27 mouse cellular contexts compared by ENCODE assay signal in the genomic region with DNA sequence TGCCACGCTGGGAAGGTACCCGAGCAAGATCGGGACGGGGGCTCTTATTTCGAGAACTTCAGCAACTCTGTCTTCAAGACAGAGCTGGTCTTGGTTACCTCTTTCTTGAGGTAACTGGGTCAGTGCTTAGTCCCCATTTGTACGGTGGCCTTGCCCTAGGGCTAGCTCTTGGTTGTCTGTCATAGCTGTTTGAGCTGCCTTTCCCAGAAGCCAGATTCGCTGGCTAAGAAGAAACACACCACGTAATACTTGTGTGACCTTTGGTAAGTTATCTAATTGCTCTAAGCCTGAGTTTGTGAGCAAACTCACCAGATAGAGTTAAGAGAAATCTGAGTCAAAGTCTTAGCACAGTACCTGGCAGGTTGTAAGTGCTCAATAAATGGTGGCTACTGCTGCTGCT. TPM values are rescaled to one million over a fixed set of nuclear protein-coding genes. Genes with fewer than 3 reads are reported as not detected.
DNase-seq lines count a peak whose midpoint lies in the region; ATAC-seq and TF ChIP-seq lines count a peak whose summit lies in the region.
"Had no signal": no experiment of that assay in that cellular context is flagged by ENCODE, and none has a peak within 500 bp of the region (broad histone marks: within the 10 kb centered on the region; RNA-seq: fewer than 3 reads in every experiment).

No protein-coding gene starts in this region.

- peak; percentile 76 for DNase-seq in liver, adult 2 months (ENCODE audit: extremely low read depth, low read depth, low spot score)
- DNase-seq in liver = no peak
- no peak for DNase-seq in forebrain, embryonic 10.5 days (ENCODE audit: extremely low spot score, low spot score)
- no peak for DNase-seq in right cerebral cortex, adult 2 months (ENCODE audit: low spot score in 2 of 2)
- DNase-seq in cerebellum, adult 8-10 months = no peak
- DNase-seq: adrenal gland, postnatal 36 days; cerebellum, adult 18-20 months; cerebellum, postnatal 36 days; heart, postnatal 14 days; kidney, adult 18-20 months; layer of hippocampus, adult 9-11 months; lung, embryonic 14.5 days; lung, postnatal 4 days; right cerebral cortex, postnatal 25 days had no signal

- H3K27me3 ChIP-seq in erythroblast, embryonic 14.5 days (ENCODE audit: control insufficient read depth) = peaks cover 10% of the 10 kb centered on the region; the same call in 1 of the 2 replicates
- no peaks in the 10 kb centered on the region for H3K27me3 ChIP-seq in liver, adult 2 months (ENCODE audit: control insufficient read depth, insufficient read depth, low read length)
- H3K27me3 ChIP-seq in liver, embryonic 15.5 days = no peaks in the 10 kb centered on the region
- no peaks in the 10 kb centered on the region for H3K27me3 ChIP-seq in forebrain, embryonic 10.5 days (ENCODE audit: poor library complexity, severe bottlenecking)
- H3K27me3 ChIP-seq: embryonic facial prominence, embryonic 15.5 days; hindbrain, embryonic 15.5 days had no signal

- H3K4me3 ChIP-seq in erythroblast, embryonic 14.5 days (replicated peaks) = peak overlapping the region; percentile 55
- H3K4me3 ChIP-seq in liver, adult 2 months (ENCODE audit: insufficient read depth, low read depth, low read length) = no peak overlapping the region
- peak overlapping the region; percentile 25 for H3K4me3 ChIP-seq in liver, embryonic 15.5 days (replicated peaks)
- no peak overlapping the region for H3K4me3 ChIP-seq in forebrain, embryonic 10.5 days
- H3K4me3 ChIP-seq: embryonic facial prominence, embryonic 15.5 days; hindbrain, embryonic 15.5 days; left cerebral cortex, adult 2 months; limb, embryonic 10.5 days; midbrain, embryonic 10.5 days had no signal

- no peaks in the 10 kb centered on the region for H3K79me2 ChIP-seq in liver, adult 2 months (ENCODE audit: control insufficient read depth, insufficient read depth, low read length)

- H3K27ac ChIP-seq in liver, adult 2 months (replicated peaks; ENCODE audit: insufficient read depth, low read depth, low read length) = peak overlapping the region; percentile 48
- H3K27ac ChIP-seq in liver, embryonic 15.5 days (replicated peaks) = peak overlapping the region; percentile 88
- H3K27ac ChIP-seq in forebrain, embryonic 10.5 days = no peak overlapping the region
- H3K27ac ChIP-seq: embryonic facial prominence, embryonic 15.5 days; hindbrain, embryonic 15.5 days; left cerebral cortex, adult 2 months; limb, embryonic 10.5 days; midbrain, embryonic 10.5 days had no signal

- peak overlapping the region; percentile 59 for H3K4me2 ChIP-seq in liver, embryonic 15.5 days
- H3K4me2 ChIP-seq: embryonic facial prominence, embryonic 15.5 days; hindbrain, embryonic 15.5 days; lung, embryonic 14.5 days had no signal

- 71% methylated on average over 8 of the region's 8 CpGs for WGBS in liver, adult 2 months
- WGBS in liver, embryonic 15.5 days (ENCODE audit: insufficient replicate concordance) = 77% methylated on average over 8 of the region's 8 CpGs
- 95% methylated on average over 8 of the region's 8 CpGs for WGBS in forebrain, embryonic 10.5 days

- H3K36me3 ChIP-seq in erythroblast, embryonic 14.5 days (ENCODE audit: control insufficient read depth) = peaks cover 99% of the 10 kb centered on the region
- H3K36me3 ChIP-seq in liver, adult 2 months (ENCODE audit: control insufficient read depth, insufficient read depth, low read length) = peaks cover 3% of the 10 kb centered on the region; the same call in 1 of the 2 replicates
- H3K36me3 ChIP-seq in liver, embryonic 15.5 days (replicated peaks) = peaks cover 97% of the 10 kb centered on the region
- H3K36me3 ChIP-seq in forebrain, embryonic 10.5 days (replicated peaks) = peaks cover 98% of the 10 kb centered on the region

- ATAC-seq in erythroblast, adult 5-6 weeks (replicated peaks; ENCODE audit: low FRiP score, poor library complexity, severe bottlenecking) = no peak
- ATAC-seq in liver, embryonic 15.5 days (ENCODE audit: insufficient read depth) = no peak
- ATAC-seq: CD4-positive, CD25-positive, alpha-beta regulatory T cell, adult 4 months; forebrain, embryonic 14.5 days had no signal

- no peak overlapping the region for H3K9ac ChIP-seq in liver, adult 2 months (ENCODE audit: low read depth, low read length)
- H3K9ac ChIP-seq in liver, embryonic 15.5 days = peak overlapping the region; percentile 37
- H3K9ac ChIP-seq: embryonic facial prominence, embryonic 15.5 days; hindbrain, embryonic 15.5 days; lung, embryonic 14.5 days had no signal

- peaks cover 41% of the 10 kb centered on the region for H3K9me3 ChIP-seq in erythroblast, embryonic 14.5 days (ENCODE audit: control insufficient read depth, low read length)
- no peaks in the 10 kb centered on the region for H3K9me3 ChIP-seq in liver, embryonic 15.5 days (replicated peaks)
- H3K9me3 ChIP-seq in forebrain, embryonic 10.5 days = no peaks in the 10 kb centered on the region
- H3K9me3 ChIP-seq: embryonic facial prominence, embryonic 15.5 days; hindbrain, embryonic 15.5 days; limb, embryonic 10.5 days; midbrain, embryonic 10.5 days had no signal

- TF ChIP-seq CTCF in liver, adult 2 months (IDR thresholded peaks at IDR 0.05; ENCODE audit: low read depth, low read length) = no peak

- peaks cover 91% of the 10 kb centered on the region for H3K4me1 ChIP-seq in erythroblast, embryonic 14.5 days (ENCODE audit: control insufficient read depth)
- peaks cover 13% of the 10 kb centered on the region for H3K4me1 ChIP-seq in liver, adult 2 months (ENCODE audit: control insufficient read depth, insufficient read depth, low read length)
- H3K4me1 ChIP-seq in liver, embryonic 15.5 days (replicated peaks) = peaks cover 87% of the 10 kb centered on the region
- H3K4me1 ChIP-seq in forebrain, embryonic 10.5 days = no peaks in the 10 kb centered on the region
- H3K4me1 ChIP-seq: embryonic facial prominence, embryonic 15.5 days; hindbrain, embryonic 15.5 days; limb, embryonic 10.5 days; midbrain, embryonic 10.5 days had no signal

- TF ChIP-seq POLR2A in liver, adult 2 months (IDR thresholded peaks at IDR 0.05; ENCODE audit: extremely low read depth, insufficient read depth, low read length) = no peak

RNA-seq across cellular contexts. Expression of gene Brpf3, which starts 7.8 kb away (rescaled TPM):
- 88.3 and 88.4 TPM in 2 replicates for polyA plus RNA-seq in erythroblast, embryonic 14.5 days (2012)
- total RNA-seq in erythroblast, adult 5-6 weeks (2015; ENCODE audit: low replicate concordance) = 325 and 552 TPM in 2 replicates
- 230 and 255 TPM in 2 replicates for total RNA-seq in erythroblast, adult 5-6 weeks (2017; ENCODE audit: low replicate concordance)
- 4.4 and 8.9 TPM in 2 replicates for total RNA-seq in liver, adult 2 months (2014; rRNA removed)
- polyA plus RNA-seq in liver, adult 2 months (2012; rRNA removed) = 14.5 and 18.9 TPM in 2 replicates
- polyA plus RNA-seq in liver, embryonic 15.5 days (2015; fragmentation: Nextera tagmentation; extraction: Ambion mirVana) = 74.7 and 78.4 TPM in 2 replicates
- polyA plus RNA-seq in forebrain, embryonic 10.5 days (2016; fragmentation: Nextera tagmentation; extraction: Ambion mirVana) = 8.9 and 12.0 TPM in 2 replicates

RNA-seq across cellular contexts. Expression of gene Mapk13, which starts 39.6 kb away (rescaled TPM):
- not detected in 2 replicates for polyA plus RNA-seq in erythroblast, embryonic 14.5 days (2012)
- 4.6 and 9.8 TPM in 2 replicates for total RNA-seq in erythroblast, adult 5-6 weeks (2015; ENCODE audit: low replicate concordance)
- total RNA-seq in erythroblast, adult 5-6 weeks (2017; ENCODE audit: low replicate concordance) = 2.9 and 11.3 TPM in 2 replicates
- 0.20 and 0.65 TPM in 2 replicates for total RNA-seq in liver, adult 2 months (2014; rRNA removed)
- 0.15 and 0.22 TPM in 2 replicates for polyA plus RNA-seq in liver, adult 2 months (2012; rRNA removed)
- 7.3 and 8.9 TPM in 2 replicates for polyA plus RNA-seq in liver, embryonic 15.5 days (2015; fragmentation: Nextera tagmentation; extraction: Ambion mirVana)
- polyA plus RNA-seq in forebrain, embryonic 10.5 days (2016; fragmentation: Nextera tagmentation; extraction: Ambion mirVana) = 8.4 and 8.7 TPM in 2 replicates
- polyA plus RNA-seq: CD4-positive, CD25-positive, alpha-beta regulatory T cell, adult 4 months had no signal

RNA-seq across cellular contexts. Expression of gene Pnpla1, which starts 49.5 kb away (rescaled TPM):
- not detected in 2 replicates for polyA plus RNA-seq in erythroblast, embryonic 14.5 days (2012)
- total RNA-seq in erythroblast, adult 5-6 weeks (2015; ENCODE audit: low replicate concordance) = 0.19 TPM in 1 of 2 replicates, not detected in the other
- total RNA-seq in erythroblast, adult 5-6 weeks (2017; ENCODE audit: low replicate concordance) = 0.68 TPM in 1 of 2 replicates, not detected in the other
- not detected in 2 replicates for total RNA-seq in liver, adult 2 months (2014; rRNA removed)
- not detected in 2 replicates for polyA plus RNA-seq in liver, adult 2 months (2012; rRNA removed)
- polyA plus RNA-seq in liver, embryonic 15.5 days (2015; fragmentation: Nextera tagmentation; extraction: Ambion mirVana) = 0.06 and 0.13 TPM in 2 replicates
- polyA plus RNA-seq in forebrain, embryonic 10.5 days (2016; fragmentation: Nextera tagmentation; extraction: Ambion mirVana) = not detected in 2 replicates
- total RNA-seq: gastrocnemius, postnatal 4 days; heart, postnatal 14 days; neutrophil, adult 5-6 weeks had no signal
- polyA plus RNA-seq: CD4-positive, CD25-positive, alpha-beta regulatory T cell, adult 4 months; forebrain, embryonic 14.5 days; midbrain, embryonic 10.5 days; midbrain, postnatal 0 days had no signal

Comparison
In these comparisons a context has a peak if more than half of its experiments do, and no peak if none do; other contexts are left out.
1. H3K4me3 ChIP-seq: peak in erythroblast, embryonic 14.5 days (single experiment) and liver, embryonic 15.5 days (single experiment); none in liver, adult 2 months (single experiment) and forebrain, embryonic 10.5 days (single experiment).